Mouse (Mus musculus) spleen, adult 12 weeks (tissue): ENCODE data around the gene Cib3.
A peak's percentile ranks its signal among the peaks of the same experiment; 100 is the strongest.

Experiments
- DNase-seq: peaks from one replicate; pipeline ENCODE4 v3.0.0; 2022; ENCODE audit warnings: low spot score

The Cib3 gene

GRCm38 (mm10) chr8:72212751-72213150 lies at the start of gene Cib3:
Gene Cib3, minus strand, starts transcription at chr8:72212837.
- no peak for DNase-seq

GRCm38 (mm10) chr8:72261872-72262271 lies 49.2 kb upstream of the Cib3 start:
- DNase-seq: no peak

GRCm38 (mm10) chr8:72261431-72261830 lies 48.8 kb upstream of the Cib3 start:
- DNase-seq: no peak

GRCm38 (mm10) chr8:72261019-72261418 lies 48.4 kb upstream of the Cib3 start:
- no peak for DNase-seq

GRCm38 (mm10) chr8:72260585-72260984 lies 47.9 kb upstream of the Cib3 start:
- no peak for DNase-seq

GRCm38 (mm10) chr8:72259862-72260261 lies 47.2 kb upstream of the Cib3 start:
- no peak for DNase-seq

GRCm38 (mm10) chr8:72257902-72258238 lies 45.2 kb upstream of the Cib3 start:
- no peak for DNase-seq

- no peak for DNase-seq
Observed at GRCm38 (mm10) chr8:72257171-72257901, 44.7 kb upstream of the Cib3 start.

GRCm38 (mm10) chr8:72244610-72245009 lies 32.0 kb upstream of the Cib3 start:
- no peak for DNase-seq

GRCm38 (mm10) chr8:72242226-72242625 lies 29.6 kb upstream of the Cib3 start:
- no peak for DNase-seq

GRCm38 (mm10) chr8:72240951-72241350 lies 28.3 kb upstream of the Cib3 start:
- no peak for DNase-seq

GRCm38 (mm10) chr8:72240403-72240763 lies 27.7 kb upstream of the Cib3 start:
- DNase-seq: no peak

- DNase-seq: peak; percentile 94
Observed at GRCm38 (mm10) chr8:72239499-72240402, 27.1 kb upstream of the Cib3 start, which contains the start of gene Ap1m1. Gene Ap1m1, plus strand, starts transcription at chr8:72240018.

- DNase-seq: no peak
Observed at GRCm38 (mm10) chr8:72222656-72223055, 10.0 kb upstream of the Cib3 start.

- DNase-seq: no peak
Observed at GRCm38 (mm10) chr8:72220758-72221157, 8.1 kb upstream of the Cib3 start.

- DNase-seq: peak; percentile 86
Observed at GRCm38 (mm10) chr8:72219541-72220363, 7.1 kb upstream of the Cib3 start, which contains the start of gene Fam32a. Gene Fam32a, plus strand, starts transcription at chr8:72219730.

- no peak for DNase-seq
Observed at GRCm38 (mm10) chr8:72218781-72219540, 6.3 kb upstream of the Cib3 start.

GRCm38 (mm10) chr8:72215871-72216270 lies 3.2 kb upstream of the Cib3 start:
- DNase-seq: no peak

GRCm38 (mm10) chr8:72215060-72215459 lies 2.4 kb upstream of the Cib3 start:
- DNase-seq: peak; percentile 30

- no peak for DNase-seq
Observed at GRCm38 (mm10) chr8:72213536-72213935, 899 bp upstream of the Cib3 start, which contains the start of gene Gm11034. Gene Gm11034, minus strand, starts transcription at chr8:72213636.

- DNase-seq: no peak
Observed at GRCm38 (mm10) chr8:72211846-72212245, 791 bp downstream of the Cib3 start.
